Mouse (Mus musculus) cerebellum, adult (tissue): ENCODE data around the gene Cysrt1.
A peak's percentile ranks its signal among the peaks of the same experiment; 100 is the strongest.

Experiments used
- ATAC-seq: cut with Nextera tagmentation; 2 replicates; pipeline ENCODE4 v1.9.2; 2017; ENCODE audit warnings: mild to moderate bottlenecking, moderate library complexity, mixed read lengths; ENCODE audit not compliant: insufficient number of reproducible peaks, low FRiP score, low TSS enrichment

The Cysrt1 gene

DNA sequence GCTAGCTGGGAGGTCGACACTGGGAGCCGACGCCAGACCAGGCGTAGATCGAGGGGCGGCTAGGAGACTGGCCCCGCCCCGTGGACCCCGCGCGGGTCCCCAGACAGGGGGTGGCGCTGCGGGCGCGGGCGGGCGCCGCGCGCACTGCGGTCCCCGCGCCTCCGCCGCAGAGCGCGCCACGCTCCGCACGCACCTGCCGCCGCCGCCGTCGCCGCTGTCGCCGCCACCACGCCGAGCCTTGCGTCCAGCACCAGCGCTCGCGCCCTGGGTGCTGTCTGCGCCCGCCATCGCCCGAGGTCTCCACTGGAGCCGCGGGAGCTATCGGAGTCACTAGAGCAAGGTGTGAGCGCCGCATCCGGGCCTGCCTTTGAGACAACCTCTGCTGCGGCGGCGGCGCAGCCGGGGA lies at the start of gene Cysrt1, which contains the start of gene Rnf208:
Cysrt1 (minus strand) TSS at position 352 of the 406 bp plus-strand sequence.
Rnf208 (plus strand) TSS at position 155 of the 406 bp plus-strand sequence.
- ATAC-seq = no peak

DNA sequence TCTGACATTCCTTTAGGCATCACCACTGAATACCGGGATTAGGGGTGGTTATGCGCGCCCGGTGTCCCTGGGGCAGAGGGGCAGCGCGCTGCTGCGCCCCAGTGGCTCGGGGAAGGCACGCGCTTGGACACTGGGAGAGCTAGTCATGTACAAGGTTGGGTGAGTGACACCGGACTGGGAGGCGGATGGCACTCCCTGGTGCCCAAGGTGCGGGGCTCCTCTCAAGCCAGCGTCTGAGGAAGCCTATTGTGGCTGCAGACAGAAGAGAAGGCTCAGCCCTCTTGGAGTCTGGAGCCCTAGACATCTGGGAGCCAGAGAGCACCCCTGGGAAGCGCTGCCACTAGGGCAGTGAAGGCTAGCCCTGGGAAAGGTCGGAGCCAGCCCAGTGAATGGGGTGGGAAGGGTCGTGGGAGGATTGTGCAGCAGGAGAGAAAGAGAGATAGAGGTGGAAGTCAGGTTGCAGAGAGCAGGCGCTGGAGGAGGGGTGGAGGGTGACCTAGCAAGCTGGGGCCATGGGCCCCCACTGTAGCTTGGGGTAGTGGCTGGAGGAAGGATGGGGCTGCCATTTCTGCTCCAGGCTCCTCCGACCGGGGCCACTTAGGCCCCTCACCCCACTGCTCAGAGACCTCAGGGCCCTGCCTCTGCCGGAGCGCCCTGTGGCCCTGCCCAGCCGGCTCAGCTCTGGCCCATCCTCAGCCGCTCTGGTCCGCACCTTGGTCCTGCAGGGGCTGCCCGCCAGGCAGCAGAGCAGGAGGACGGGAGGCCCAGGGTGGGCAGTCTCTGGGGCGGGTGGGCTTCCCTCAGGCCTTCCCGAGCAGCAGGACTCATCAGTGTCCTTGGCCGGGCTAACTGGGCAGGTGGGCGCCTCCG lies 49.2 kb upstream of the Cysrt1 start:
- ATAC-seq = no peak

- ATAC-seq = no peak
Observed at GRCm38 (mm10) chr2:25290816-25291130, 48.5 kb upstream of the Cysrt1 start.

DNA sequence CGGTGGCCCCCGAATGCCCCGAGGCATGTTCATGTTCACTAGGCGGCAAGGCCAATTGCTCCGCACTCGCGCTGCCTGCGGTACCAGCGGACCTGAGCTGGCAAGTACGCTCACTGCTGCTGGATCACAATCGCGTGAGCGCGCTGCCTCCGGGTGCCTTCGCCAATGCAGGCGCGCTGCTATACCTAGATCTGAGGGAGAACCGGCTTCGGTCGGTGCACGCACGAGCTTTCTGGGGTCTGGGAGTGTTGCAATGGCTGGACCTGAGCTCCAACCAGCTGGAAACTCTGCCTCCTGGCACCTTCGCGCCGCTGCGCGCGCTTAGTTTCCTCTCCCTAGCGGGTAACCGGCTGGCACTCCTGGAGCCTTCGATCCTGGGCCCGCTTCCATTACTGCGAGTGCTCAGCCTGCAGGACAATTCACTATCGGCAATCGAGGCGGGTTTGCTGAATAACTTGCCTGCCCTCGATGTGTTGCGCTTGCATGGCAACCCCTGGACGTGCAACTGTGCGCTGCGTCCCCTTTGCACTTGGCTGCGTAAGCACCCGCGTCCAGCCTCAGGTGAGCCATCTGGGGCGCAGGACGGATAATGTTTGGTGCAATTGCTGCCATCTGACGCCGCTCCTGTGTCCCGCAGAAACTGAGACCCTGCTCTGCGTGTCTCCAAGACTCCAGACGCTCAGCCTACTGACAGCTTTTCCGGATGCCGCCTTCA lies 48.0 kb upstream of the Cysrt1 start:
- ATAC-seq = peak; percentile 5; the same call in 1 of the 2 replicates

DNA sequence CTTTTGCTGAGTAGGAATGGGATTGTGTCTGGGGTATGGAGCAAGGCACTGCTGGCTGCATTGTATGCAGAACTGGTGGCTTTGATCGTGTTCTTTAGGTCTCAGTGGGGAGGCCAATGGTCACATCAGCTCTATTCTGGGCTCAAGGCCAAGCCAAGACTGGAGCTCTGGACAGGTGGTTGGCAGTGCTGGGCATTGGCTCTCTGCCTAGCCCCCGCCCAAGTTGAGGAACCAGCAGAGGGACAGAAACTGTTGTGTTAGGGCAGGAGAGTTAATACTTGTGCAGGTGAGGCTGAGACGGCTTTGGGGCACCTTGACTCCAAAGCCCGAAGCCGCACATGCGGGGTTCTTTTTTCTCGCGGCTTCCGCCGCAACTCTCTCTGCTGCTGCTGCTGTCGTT lies 47.4 kb upstream of the Cysrt1 start, which contains the start of gene Lrrc26:
Lrrc26 (plus strand) TSS at position 265 of the 400 bp plus-strand sequence.
- no peak for ATAC-seq

DNA sequence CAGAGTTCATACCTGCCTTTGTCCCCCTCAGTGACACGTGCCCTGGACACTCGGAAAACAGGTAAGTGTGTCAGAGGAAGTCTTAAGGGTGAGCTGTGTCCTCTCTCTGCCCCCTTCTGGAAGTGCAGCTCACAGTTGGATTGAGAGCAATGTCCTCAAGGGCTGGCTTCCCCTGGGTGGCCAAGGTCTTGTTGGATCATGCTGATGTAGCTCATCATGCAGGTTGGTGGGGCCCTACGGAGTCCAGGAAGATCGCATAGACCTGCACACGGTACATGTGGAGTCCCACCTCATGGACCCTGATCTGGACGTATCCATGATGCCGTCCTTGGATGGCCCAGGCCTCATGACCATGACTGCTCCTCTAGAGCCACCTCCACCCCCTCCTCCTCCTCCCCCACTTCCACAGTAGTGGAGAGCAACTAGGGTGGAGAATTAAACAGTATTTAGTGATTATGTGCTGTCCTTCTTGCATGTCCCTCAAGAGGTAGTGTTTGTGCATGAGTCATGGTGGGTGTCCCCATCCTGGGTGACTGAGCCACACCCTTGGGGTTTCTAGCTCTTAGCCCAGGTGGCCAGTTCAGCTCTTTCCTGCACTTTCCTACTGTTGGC lies 46.6 kb upstream of the Cysrt1 start:
- ATAC-seq = no peak

DNA sequence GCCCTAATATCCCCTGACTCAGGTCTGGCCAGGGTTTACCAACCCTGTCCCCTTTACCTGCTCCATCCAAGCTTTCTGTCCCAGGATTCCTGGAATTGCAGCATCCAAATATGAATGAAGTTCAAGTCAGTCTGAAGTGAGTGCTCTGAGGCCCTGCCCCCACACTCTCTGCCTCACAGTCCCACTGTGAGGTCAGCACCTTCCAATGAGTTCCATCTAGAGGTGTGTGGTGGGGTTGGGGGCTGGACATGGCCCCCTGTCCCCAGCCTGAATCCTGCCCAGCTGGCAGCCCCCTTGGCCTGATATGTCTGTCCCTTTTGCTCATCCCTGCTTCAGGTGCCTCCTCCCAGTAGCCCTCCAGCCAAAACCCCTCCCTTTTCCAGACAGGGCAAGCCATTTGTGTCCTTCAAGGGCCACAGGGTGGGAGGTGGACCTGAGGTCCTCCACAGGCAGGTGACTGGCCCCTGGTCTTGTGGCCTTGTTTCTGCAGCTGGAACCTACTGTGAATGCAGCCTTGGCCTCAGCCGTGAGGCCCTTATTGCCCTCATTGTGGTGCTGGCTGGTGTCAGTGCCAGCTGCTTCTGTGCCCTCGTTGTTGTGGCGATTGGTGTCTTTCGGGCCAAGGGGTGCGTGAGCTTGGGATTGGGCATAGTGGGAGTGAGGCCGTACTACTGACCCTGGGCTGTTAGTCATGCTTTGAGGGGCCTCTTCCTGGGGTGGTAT lies 45.8 kb upstream of the Cysrt1 start, which contains the start of gene Tmem210:
Tmem210 (plus strand) TSS at position 219 of the 723 bp plus-strand sequence.
- ATAC-seq = no peak

GRCm38 (mm10) chr2:25286837-25287636 lies 44.8 kb upstream of the Cysrt1 start:
- ATAC-seq = no peak

DNA sequence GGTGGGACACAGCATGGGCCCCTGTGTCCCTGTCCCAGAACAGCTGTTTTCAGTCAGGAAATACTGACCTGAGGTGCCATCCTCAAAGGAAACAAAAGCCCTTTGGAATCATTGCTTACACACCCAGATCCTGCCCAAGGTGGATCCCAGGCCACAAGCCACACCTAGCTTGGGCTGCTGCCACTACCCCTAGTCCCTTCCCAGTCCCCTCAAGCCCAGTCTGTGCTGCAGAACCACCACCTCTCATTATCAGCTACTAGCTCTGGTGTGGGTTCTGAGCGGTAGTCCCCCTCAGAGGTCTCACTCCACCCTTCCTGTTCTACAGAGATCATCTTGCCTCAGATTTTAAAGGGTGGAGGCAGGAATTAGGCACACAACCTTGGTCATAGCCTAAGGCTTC lies 44.1 kb upstream of the Cysrt1 start:
- ATAC-seq = no peak

GRCm38 (mm10) chr2:25285551-25285950 lies 43.3 kb upstream of the Cysrt1 start:
- no peak for ATAC-seq

DNA sequence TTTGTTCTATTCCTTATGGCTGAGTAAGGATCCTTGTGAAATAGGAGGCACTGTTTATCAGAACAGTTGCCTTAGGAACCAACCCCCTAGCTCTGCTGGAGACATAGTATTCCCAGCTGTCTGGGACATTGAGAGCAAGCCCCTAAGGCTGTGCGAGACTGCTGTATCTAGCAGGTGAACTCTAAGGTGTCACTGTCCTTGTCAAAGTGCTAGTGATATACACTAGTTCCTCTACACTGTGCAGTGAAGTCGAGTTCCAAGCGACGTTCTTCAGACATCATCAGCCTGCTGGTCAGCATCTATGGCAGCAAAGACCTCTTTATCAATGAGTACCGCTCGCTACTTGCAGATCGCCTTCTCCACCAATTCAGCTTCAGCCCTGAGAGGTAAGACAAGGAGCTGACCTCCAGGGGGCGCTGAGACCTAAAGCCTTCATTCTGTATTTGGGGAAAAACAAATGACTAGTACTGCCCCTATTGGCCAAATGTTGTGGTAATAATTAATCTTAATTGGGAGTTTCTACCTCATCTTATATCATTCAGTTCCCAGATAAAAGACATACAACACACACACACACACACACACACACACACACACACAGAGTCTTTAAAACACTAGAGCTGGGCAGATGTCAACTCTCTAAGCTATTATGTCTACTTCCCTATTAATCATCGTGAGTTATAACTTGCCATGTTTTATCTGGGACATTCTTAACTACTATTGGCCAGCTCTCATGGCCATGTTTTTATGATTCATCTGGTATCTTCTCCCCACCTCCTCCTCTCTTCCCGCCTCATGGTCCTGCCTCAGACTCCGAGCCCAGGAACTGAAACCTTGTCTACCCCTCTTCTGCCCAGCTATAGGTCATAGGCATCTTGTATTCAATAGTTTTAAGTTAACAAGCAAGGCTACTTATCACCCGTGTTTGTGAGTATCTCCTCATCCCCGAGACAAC lies 37.0 kb upstream of the Cysrt1 start:
- ATAC-seq = 0 out of 2 replicates have a peak, but pooled peaks have one; percentile 61

DNA sequence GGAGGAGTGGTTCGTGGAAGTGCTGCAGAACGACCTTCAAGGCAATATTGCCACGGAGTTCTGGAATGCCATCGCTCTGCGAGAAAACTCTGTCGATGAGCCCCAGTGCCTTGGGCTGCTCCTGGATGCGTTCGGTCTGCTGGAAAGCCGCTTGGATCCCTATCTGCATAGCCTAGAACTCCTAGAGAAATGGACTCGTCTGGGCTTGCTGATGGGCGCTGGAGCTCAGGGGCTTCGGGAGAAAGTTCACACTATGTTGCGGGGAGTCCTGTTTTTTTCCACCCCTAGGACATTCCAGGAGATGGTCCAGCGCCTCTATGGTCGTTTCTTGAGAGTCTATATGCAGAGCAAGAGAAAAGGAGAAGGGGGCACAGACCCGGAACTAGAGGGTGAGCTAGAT lies 30.8 kb upstream of the Cysrt1 start:
- ATAC-seq = no peak

DNA sequence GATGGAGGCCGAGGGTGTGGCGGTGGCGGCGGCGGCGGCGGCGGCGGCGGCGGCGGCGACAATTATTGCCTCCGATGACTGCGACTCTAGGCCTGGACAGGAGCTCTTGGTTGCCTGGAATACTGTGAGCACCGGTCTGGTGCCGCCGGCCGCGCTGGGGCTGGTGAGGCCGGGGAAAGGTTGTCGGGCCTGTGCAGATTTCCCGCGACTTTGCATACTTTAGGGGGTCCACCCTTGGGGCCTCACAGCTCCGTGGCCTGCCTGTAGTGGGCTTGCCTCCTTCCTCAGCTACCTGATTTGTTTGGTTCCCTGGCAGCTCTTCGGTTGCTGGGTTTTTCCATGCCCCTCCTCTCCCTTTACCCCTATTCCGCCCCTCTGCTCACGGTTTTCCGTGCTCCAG lies 30.3 kb upstream of the Cysrt1 start:
- peak; percentile 19; the same call in 1 of the 2 replicates for ATAC-seq

- peak; percentile 75 for ATAC-seq
Observed at GRCm38 (mm10) chr2:25271827-25272511, 29.7 kb upstream of the Cysrt1 start, which contains the start of the genes Ssna1 and Anapc2. Gene Ssna1 (minus strand): TSS chr2:25272438. Gene Anapc2 (plus strand): TSS chr2:25272478.

DNA sequence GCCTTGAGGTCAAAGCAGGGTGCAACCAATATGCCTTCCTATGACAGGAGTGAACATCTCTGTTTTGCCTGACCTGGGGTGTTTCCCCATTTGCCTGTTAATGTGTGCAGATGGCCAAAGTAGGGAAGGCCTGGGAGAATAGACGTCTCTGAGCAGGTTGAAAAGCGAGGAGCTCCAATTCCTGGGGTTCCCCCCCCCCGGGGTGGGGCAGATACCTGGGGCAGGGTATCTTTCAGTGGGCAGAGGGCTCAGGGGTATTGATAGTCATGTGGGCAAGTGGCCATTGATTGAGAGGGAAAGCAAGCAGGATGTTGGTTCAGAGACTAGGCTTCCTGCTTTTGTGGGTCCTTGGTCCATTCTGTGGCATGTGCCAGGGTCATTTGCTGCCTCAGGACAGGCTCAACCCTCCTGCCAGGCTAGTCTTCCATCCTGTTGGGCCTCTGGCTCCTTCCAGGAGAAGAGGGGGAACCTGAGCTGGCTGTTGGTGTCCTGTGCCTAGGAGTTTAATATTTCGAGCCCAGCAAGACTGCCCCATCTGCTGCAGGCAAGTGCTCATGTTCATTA lies 25.6 kb upstream of the Cysrt1 start:
- no peak for ATAC-seq

DNA sequence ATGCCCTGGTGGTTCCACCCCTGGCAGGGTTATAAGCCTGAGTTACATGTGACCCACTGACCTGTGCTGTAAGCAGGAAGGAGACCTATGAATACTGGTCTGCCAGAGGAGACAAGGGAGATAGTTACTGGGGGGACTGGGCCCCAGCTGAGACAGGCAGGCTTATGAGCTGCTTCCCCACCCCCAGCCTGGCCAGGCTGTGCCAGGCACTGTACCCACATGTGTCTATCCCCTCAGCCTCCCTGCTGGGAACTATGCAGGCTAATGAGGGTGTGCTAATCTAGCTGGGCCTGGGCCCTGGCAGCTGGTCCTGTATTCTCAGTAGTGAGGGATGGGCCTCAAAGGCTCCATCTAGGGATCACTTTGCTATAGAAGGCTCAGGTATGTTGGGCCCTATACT lies 25.0 kb upstream of the Cysrt1 start:
- ATAC-seq = no peak

DNA sequence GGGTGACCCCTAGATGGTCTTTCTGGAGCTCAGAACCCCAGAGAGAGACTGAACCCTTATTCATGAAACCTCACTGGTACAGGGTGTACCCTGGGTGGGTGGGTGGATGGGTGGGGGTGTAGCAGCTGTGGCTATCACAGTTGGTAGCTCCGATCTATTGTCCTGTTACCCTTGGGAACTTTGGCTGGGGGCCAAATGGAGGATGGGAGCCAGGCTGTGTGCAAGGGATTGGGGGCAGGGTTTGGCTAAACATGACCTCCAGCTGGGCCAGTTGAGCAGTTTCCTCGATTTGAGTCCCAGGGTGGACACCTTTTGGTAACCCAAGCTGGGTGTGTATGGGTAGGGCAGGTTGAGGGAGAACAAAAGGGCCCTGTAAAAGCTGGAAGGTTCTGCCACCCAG lies 24.5 kb upstream of the Cysrt1 start:
- ATAC-seq = no peak
